Mouse (Mus musculus): ENCODE data around the gene Itgam. TPM values are rescaled to one million over a fixed set of nuclear protein-coding genes. Genes with fewer than 3 reads are reported as not detected.
"Not testable (repeated sequence)": the region's sequence is repeated elsewhere in the genome, so short reads cannot be mapped to it uniquely, and the experiment has no call there.

Itgam gene
- polyA plus RNA-seq (2014; fragmentation: Nextera tagmentation; extraction: Ambion mirVana): 0.77 TPM in 2 replicates

- Histone ChIP-seq H3K9me3 (ENCODE audit: control insufficient read depth, low read depth, low read length) (no peaks in the 10 kb centered on the region), H3K4me3 (ENCODE audit: low read depth, low read length) (no peak within 1 kb of the TSS), H3K27ac (ENCODE audit: low read length) (no peak within 1 kb of the TSS), H3K27me3 (ENCODE audit: control insufficient read depth, insufficient read depth, low read length) (no peaks in the 10 kb centered on the region), H3K4me1 (ENCODE audit: control insufficient read depth, insufficient read depth, low read length) (no peaks in the 10 kb centered on the region), H3K4me2 (replicated peaks; ENCODE audit: low read depth, low read length) (no peak within 1 kb of the TSS), H3K9ac (replicated peaks; ENCODE audit: low read depth, low read length) (no peak within 1 kb of the TSS), H3K36me3 (ENCODE audit: control insufficient read depth, insufficient read depth, low read length) (no peaks in the 10 kb centered on the region)
- ATAC-seq (ENCODE audit: insufficient number of reproducible peaks, insufficient read depth, low FRiP score, low read depth): no peak
- WGBS: 87% methylated on average over 7 of the region's 7 CpGs
Measured at GRCm38 (mm10) chr7:128062456-128062855, at the start of gene Itgam, which contains the start of gene Gm49368. Itgam (plus strand) TSS chr7:128062640. Gm49368 (plus strand) TSS chr7:128062683.

DNA sequence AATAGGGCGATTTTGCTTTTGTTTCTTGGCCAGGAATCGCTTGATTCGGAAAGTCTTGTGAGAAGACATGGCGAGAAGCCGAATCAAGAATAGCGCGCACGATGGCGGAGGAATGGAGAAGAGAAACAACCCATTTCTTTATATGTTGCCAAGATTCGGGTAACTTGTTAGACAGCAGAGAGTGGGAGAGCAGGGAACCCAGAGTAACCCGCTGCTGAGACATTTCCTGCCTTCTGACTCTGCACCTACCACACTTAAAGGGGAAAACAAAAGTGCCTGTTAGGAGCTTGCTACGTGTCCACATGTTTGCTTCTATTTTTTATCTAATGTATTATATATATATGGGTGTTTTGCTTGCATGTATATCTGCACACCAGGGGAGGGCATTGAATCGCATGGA, 49.3 kb upstream of the Itgam start:
- Histone ChIP-seq H3K27ac (ENCODE audit: low read length) (no peak overlapping the region), H3K36me3 (ENCODE audit: control insufficient read depth, insufficient read depth, low read length) (no peaks in the 10 kb centered on the region), H3K9me3 (ENCODE audit: control insufficient read depth, low read depth, low read length) (no peaks in the 10 kb centered on the region), H3K27me3 (ENCODE audit: control insufficient read depth, insufficient read depth, low read length) (no peaks in the 10 kb centered on the region), H3K9ac (replicated peaks; ENCODE audit: low read depth, low read length) (no peak overlapping the region), H3K4me2 (replicated peaks; ENCODE audit: low read depth, low read length) (no peak overlapping the region), H3K4me3 (ENCODE audit: low read depth, low read length) (no peak overlapping the region), H3K4me1 (ENCODE audit: control insufficient read depth, insufficient read depth, low read length) (0 out of 2 replicates have a peak, but pooled peaks cover 3% of the 10 kb centered on the region)
- ATAC-seq (ENCODE audit: insufficient number of reproducible peaks, insufficient read depth, low FRiP score, low read depth): no peak
- WGBS: 90% methylated on average over 13 of the region's 13 CpGs

GRCm38 (mm10) chr7:128016134-128016533, 46.3 kb upstream of the Itgam start:
- H3K9ac ChIP-seq (replicated peaks; ENCODE audit: low read depth, low read length); H3K27ac ChIP-seq (ENCODE audit: low read length); H3K4me3 ChIP-seq (ENCODE audit: low read depth, low read length); H3K9me3 ChIP-seq (ENCODE audit: control insufficient read depth, low read depth, low read length); H3K27me3 ChIP-seq (ENCODE audit: control insufficient read depth, insufficient read depth, low read length); ATAC-seq (ENCODE audit: insufficient number of reproducible peaks, insufficient read depth, low FRiP score, low read depth); H3K4me2 ChIP-seq (replicated peaks; ENCODE audit: low read depth, low read length); H3K36me3 ChIP-seq (ENCODE audit: control insufficient read depth, insufficient read depth, low read length); H3K4me1 ChIP-seq (ENCODE audit: control insufficient read depth, insufficient read depth, low read length): not testable (repeated sequence)
- WGBS: 59% methylated on average over 5 of the region's 5 CpGs

DNA sequence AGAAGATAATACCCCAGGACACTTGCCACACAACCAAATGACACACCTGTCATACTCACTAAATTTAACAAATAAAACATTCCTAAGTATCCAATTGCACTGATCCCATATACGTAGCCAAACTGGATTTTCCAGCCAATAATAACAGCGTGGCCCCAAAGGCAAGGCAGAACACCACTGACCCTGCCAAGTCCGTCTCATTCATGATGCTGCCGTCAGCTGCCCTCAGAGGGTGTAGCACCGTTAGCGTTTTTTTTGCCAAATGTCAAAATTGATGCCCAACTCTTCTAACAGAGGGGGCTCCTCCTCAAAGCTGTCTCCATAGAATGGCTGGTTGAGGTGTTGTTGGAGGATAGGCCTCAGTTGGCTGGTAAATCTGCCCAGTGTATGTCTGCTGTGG, 45.8 kb upstream of the Itgam start:
- no peaks in the 10 kb centered on the region for H3K9me3 ChIP-seq (ENCODE audit: control insufficient read depth, low read depth, low read length)
- no peak for ATAC-seq (ENCODE audit: insufficient number of reproducible peaks, insufficient read depth, low FRiP score, low read depth)
- no peaks in the 10 kb centered on the region for H3K36me3 ChIP-seq (ENCODE audit: control insufficient read depth, insufficient read depth, low read length)
- H3K4me1 ChIP-seq (ENCODE audit: control insufficient read depth, insufficient read depth, low read length): no peaks in the 10 kb centered on the region
- H3K9ac ChIP-seq (replicated peaks; ENCODE audit: low read depth, low read length): no peak overlapping the region
- no peak overlapping the region for H3K4me2 ChIP-seq (replicated peaks; ENCODE audit: low read depth, low read length)
- WGBS: 68% methylated on average over 6 of the region's 6 CpGs
- H3K27ac ChIP-seq (ENCODE audit: low read length): no peak overlapping the region
- H3K4me3 ChIP-seq (ENCODE audit: low read depth, low read length): no peak overlapping the region
- no peaks in the 10 kb centered on the region for H3K27me3 ChIP-seq (ENCODE audit: control insufficient read depth, insufficient read depth, low read length)

- Histone ChIP-seq H3K36me3 (ENCODE audit: control insufficient read depth, insufficient read depth, low read length) (no peaks in the 10 kb centered on the region), H3K9ac (replicated peaks; ENCODE audit: low read depth, low read length) (no peak overlapping the region), H3K4me2 (replicated peaks; ENCODE audit: low read depth, low read length) (no peak overlapping the region), H3K27me3 (ENCODE audit: control insufficient read depth, insufficient read depth, low read length) (no peaks in the 10 kb centered on the region), H3K4me3 (ENCODE audit: low read depth, low read length) (no peak overlapping the region), H3K4me1 (ENCODE audit: control insufficient read depth, insufficient read depth, low read length) (no peaks in the 10 kb centered on the region), H3K9me3 (ENCODE audit: control insufficient read depth, low read depth, low read length) (no peaks in the 10 kb centered on the region), H3K27ac (ENCODE audit: low read length) (no peak overlapping the region)
- WGBS: 86% methylated on average over 3 of the region's 3 CpGs
- ATAC-seq (ENCODE audit: insufficient number of reproducible peaks, insufficient read depth, low FRiP score, low read depth): no peak
Measured at GRCm38 (mm10) chr7:128018275-128018674, 44.2 kb upstream of the Itgam start.

DNA sequence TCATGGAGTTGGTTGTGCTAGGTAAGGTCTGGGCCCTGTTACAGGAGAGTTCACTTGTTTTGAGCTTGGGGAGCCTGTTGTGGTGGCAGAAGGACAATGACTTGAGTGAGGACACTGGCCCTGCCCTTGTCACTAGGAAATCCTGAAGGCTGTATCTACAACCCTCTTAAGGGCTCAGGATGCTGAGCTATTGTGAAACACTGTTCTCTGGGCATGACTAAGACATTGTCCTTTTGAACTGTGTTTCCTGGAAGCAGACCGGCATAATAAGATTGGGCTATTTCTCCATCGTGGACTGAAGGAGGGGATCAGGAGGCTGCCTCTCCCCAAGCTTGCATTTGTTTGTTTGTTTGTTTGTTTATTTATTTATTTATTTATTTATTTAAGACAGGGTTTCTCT, 43.3 kb upstream of the Itgam start:
- no peak overlapping the region for H3K4me2 ChIP-seq (replicated peaks; ENCODE audit: low read depth, low read length)
- no peak overlapping the region for H3K27ac ChIP-seq (ENCODE audit: low read length)
- no peak overlapping the region for H3K4me3 ChIP-seq (ENCODE audit: low read depth, low read length)
- WGBS: 85% methylated on average over 2 of the region's 2 CpGs
- no peak overlapping the region for H3K9ac ChIP-seq (replicated peaks; ENCODE audit: low read depth, low read length)
- H3K4me1 ChIP-seq (ENCODE audit: control insufficient read depth, insufficient read depth, low read length): no peaks in the 10 kb centered on the region
- H3K9me3 ChIP-seq (ENCODE audit: control insufficient read depth, low read depth, low read length): no peaks in the 10 kb centered on the region
- H3K27me3 ChIP-seq (ENCODE audit: control insufficient read depth, insufficient read depth, low read length): no peaks in the 10 kb centered on the region
- H3K36me3 ChIP-seq (ENCODE audit: control insufficient read depth, insufficient read depth, low read length): no peaks in the 10 kb centered on the region
- no peak for ATAC-seq (ENCODE audit: insufficient number of reproducible peaks, insufficient read depth, low FRiP score, low read depth)

DNA sequence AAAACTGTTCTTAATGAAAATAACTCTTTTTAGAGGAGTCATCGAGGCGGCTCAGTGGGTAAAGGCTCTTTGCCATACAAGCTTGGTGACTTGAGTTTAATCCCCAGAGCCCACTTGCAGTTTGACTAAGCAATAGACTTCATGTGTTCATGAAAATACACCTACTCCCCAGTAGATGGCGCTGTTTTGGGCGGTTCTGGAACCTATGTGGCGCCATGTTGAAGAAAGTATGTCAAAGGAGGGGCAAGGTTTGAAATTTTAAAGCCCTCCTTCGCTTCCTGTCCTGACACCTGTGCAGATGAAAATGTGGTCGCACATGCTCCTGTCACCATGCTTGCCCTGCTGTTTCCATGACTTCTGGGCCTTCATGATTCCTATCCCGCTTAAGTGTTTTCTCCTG, 39.5 kb upstream of the Itgam start:
- no peaks in the 10 kb centered on the region for H3K36me3 ChIP-seq (ENCODE audit: control insufficient read depth, insufficient read depth, low read length)
- no peaks in the 10 kb centered on the region for H3K4me1 ChIP-seq (ENCODE audit: control insufficient read depth, insufficient read depth, low read length)
- H3K4me3 ChIP-seq (ENCODE audit: low read depth, low read length): no peak overlapping the region
- H3K9ac ChIP-seq (replicated peaks; ENCODE audit: low read depth, low read length): no peak overlapping the region
- 62% methylated on average over 8 of the region's 8 CpGs for WGBS
- no peak for ATAC-seq (ENCODE audit: insufficient number of reproducible peaks, insufficient read depth, low FRiP score, low read depth)
- no peak overlapping the region for H3K4me2 ChIP-seq (replicated peaks; ENCODE audit: low read depth, low read length)
- H3K9me3 ChIP-seq (ENCODE audit: control insufficient read depth, low read depth, low read length): no peaks in the 10 kb centered on the region
- H3K27me3 ChIP-seq (ENCODE audit: control insufficient read depth, insufficient read depth, low read length): no peaks in the 10 kb centered on the region
- H3K27ac ChIP-seq (ENCODE audit: low read length): no peak overlapping the region

DNA sequence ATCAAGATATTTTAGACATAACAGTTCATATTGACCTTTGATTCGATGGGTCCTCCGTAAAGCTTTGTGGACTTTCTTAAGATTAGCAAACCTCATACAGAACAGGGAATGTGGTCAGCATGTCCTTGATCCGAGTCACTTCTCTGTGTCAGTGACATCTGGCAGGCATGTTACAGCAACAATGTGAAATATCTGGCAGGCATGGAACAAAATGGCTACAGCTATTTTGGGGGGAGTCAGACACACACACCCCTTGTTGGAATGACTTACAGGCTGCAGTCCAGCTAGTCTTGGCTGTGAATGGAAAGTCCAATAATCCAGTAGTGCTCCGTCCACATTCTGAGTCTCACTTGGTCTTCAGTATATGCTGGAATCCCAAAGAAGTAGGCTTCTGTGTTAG, 38.9 kb upstream of the Itgam start:
- H3K4me1 ChIP-seq (ENCODE audit: control insufficient read depth, insufficient read depth, low read length): no peaks in the 10 kb centered on the region
- H3K4me3 ChIP-seq (ENCODE audit: low read depth, low read length): no peak overlapping the region
- H3K36me3 ChIP-seq (ENCODE audit: control insufficient read depth, insufficient read depth, low read length): no peaks in the 10 kb centered on the region
- 94% methylated on average over 4 of the region's 4 CpGs for WGBS
- H3K4me2 ChIP-seq (replicated peaks; ENCODE audit: low read depth, low read length): no peak overlapping the region
- no peak overlapping the region for H3K27ac ChIP-seq (ENCODE audit: low read length)
- no peak overlapping the region for H3K9ac ChIP-seq (replicated peaks; ENCODE audit: low read depth, low read length)
- H3K9me3 ChIP-seq (ENCODE audit: control insufficient read depth, low read depth, low read length): no peaks in the 10 kb centered on the region
- no peak for ATAC-seq (ENCODE audit: insufficient number of reproducible peaks, insufficient read depth, low FRiP score, low read depth)
- no peaks in the 10 kb centered on the region for H3K27me3 ChIP-seq (ENCODE audit: control insufficient read depth, insufficient read depth, low read length)

- 75% methylated on average over 9 of the region's 9 CpGs for WGBS
- H3K9me3 ChIP-seq (ENCODE audit: control insufficient read depth, low read depth, low read length): no peaks in the 10 kb centered on the region
- no peaks in the 10 kb centered on the region for H3K36me3 ChIP-seq (ENCODE audit: control insufficient read depth, insufficient read depth, low read length)
- no peak overlapping the region for H3K4me2 ChIP-seq (replicated peaks; ENCODE audit: low read depth, low read length)
- no peak for ATAC-seq (ENCODE audit: insufficient number of reproducible peaks, insufficient read depth, low FRiP score, low read depth)
- H3K9ac ChIP-seq (replicated peaks; ENCODE audit: low read depth, low read length): no peak overlapping the region
- no peak overlapping the region for H3K27ac ChIP-seq (ENCODE audit: low read length)
- no peaks in the 10 kb centered on the region for H3K27me3 ChIP-seq (ENCODE audit: control insufficient read depth, insufficient read depth, low read length)
- H3K4me3 ChIP-seq (ENCODE audit: low read depth, low read length): no peak overlapping the region
- no peaks in the 10 kb centered on the region for H3K4me1 ChIP-seq (ENCODE audit: control insufficient read depth, insufficient read depth, low read length)
Measured at GRCm38 (mm10) chr7:128024364-128024763, 38.1 kb upstream of the Itgam start.

Measured in stomach, embryonic 14.5 days (tissue).